9 mouse cellular contexts compared by ENCODE assay signal in genomic region chr9:32607218-32607617, GRCm38 (mm10). TPM values are rescaled to one million over a fixed set of nuclear protein-coding genes. Genes with fewer than 3 reads are reported as not detected.
DNase-seq lines count a peak whose midpoint lies in the region; ATAC-seq lines count a peak whose summit lies in the region.
"Had no signal": no experiment of that assay in that cellular context is flagged by ENCODE, and none has a peak within 500 bp of the region (broad histone marks: within the 10 kb centered on the region; RNA-seq: fewer than 3 reads in every experiment).

No protein-coding gene starts in this region.

- H3K27me3 ChIP-seq in kidney, embryonic 16.5 days (ENCODE audit: insufficient read depth, low read length) = no peaks in the 10 kb centered on the region
- H3K27me3 ChIP-seq in liver, embryonic 16.5 days (ENCODE audit: control insufficient read depth, insufficient read depth, low read depth, low read length) = no peaks in the 10 kb centered on the region

- no peak overlapping the region for H3K4me2 ChIP-seq in kidney, embryonic 16.5 days (replicated peaks; ENCODE audit: low read depth, low read length)
- peak overlapping the region; percentile 55 for H3K4me2 ChIP-seq in liver, embryonic 16.5 days (ENCODE audit: low read depth, low read length)

- no peaks in the 10 kb centered on the region for H3K9me3 ChIP-seq in kidney, embryonic 16.5 days (ENCODE audit: low read length)
- H3K9me3 ChIP-seq in liver, embryonic 16.5 days (replicated peaks; ENCODE audit: control insufficient read depth, low read length) = no peaks in the 10 kb centered on the region

- no peak overlapping the region for H3K4me3 ChIP-seq in kidney, embryonic 16.5 days (ENCODE audit: low read length)
- peak overlapping the region; percentile 29 for H3K4me3 ChIP-seq in liver, embryonic 16.5 days (ENCODE audit: low read depth, low read length)
- H3K4me3 ChIP-seq: myocyte had no signal

- ATAC-seq in kidney, embryonic 16.5 days (ENCODE audit: low FRiP score, low TSS enrichment) = peak; percentile 8; the same call in 1 of the 2 replicates
- peak; percentile 96 for ATAC-seq in liver, embryonic 16.5 days (ENCODE audit: low read depth)
- no peak for ATAC-seq in granulocyte monocyte progenitor cell, adult 5-6 weeks (replicated peaks; ENCODE audit: poor library complexity, severe bottlenecking)
- ATAC-seq: forebrain, embryonic 14.5 days had no signal

- H3K27ac ChIP-seq in kidney, embryonic 16.5 days (ENCODE audit: low read length) = no peak overlapping the region
- peak overlapping the region; percentile 80 for H3K27ac ChIP-seq in liver, embryonic 16.5 days (ENCODE audit: low read length)

- H3K4me1 ChIP-seq in kidney, embryonic 16.5 days (ENCODE audit: insufficient read depth, low read length) = peaks cover 15% of the 10 kb centered on the region
- peaks cover 52% of the 10 kb centered on the region for H3K4me1 ChIP-seq in liver, embryonic 16.5 days (ENCODE audit: control insufficient read depth, low read depth, low read length)

- 28% methylated on average over 7 of the region's 7 CpGs for WGBS in kidney, embryonic 16.5 days
- WGBS in liver, embryonic 16.5 days (ENCODE audit: insufficient replicate concordance) = 12% methylated on average over 7 of the region's 7 CpGs

- DNase-seq in kidney, postnatal 14 days = no peak
- peak; percentile 88 for DNase-seq in MEL-GATA-1-ER (ENCODE audit: extremely low read depth, low read depth)
- DNase-seq in embryo, embryonic 11.5 days (ENCODE audit: low read depth, low spot score) = peak; percentile 32
- DNase-seq in urinary bladder, postnatal 36 days (ENCODE audit: low spot score in 2 of 2) = no peak

- H3K36me3 ChIP-seq in kidney, embryonic 16.5 days (ENCODE audit: insufficient read depth, low read length) = no peaks in the 10 kb centered on the region
- no peaks in the 10 kb centered on the region for H3K36me3 ChIP-seq in liver, embryonic 16.5 days (ENCODE audit: control insufficient read depth, insufficient read depth)

- no peak overlapping the region for H3K9ac ChIP-seq in kidney, embryonic 16.5 days (replicated peaks; ENCODE audit: low read length)
- H3K9ac ChIP-seq in liver, embryonic 16.5 days (ENCODE audit: low read depth, low read length) = peak overlapping the region; percentile 53

RNA-seq across cellular contexts. Expression of gene Ets1, which starts 28.8 kb away (rescaled TPM):
- 76.2 and 80.2 TPM in 2 replicates for polyA plus RNA-seq in kidney, embryonic 16.5 days (2015; fragmentation: Nextera tagmentation; extraction: Ambion mirVana)
- polyA plus RNA-seq in liver, embryonic 16.5 days (2015; fragmentation: Nextera tagmentation; extraction: Ambion mirVana) = 15.9 and 16.5 TPM in 2 replicates
- total RNA-seq in granulocyte monocyte progenitor cell, adult 5-6 weeks (2014; fragmentation: Nextera tagmentation) = 3.9 and 5.2 TPM in 2 replicates
- 8.2 and 8.5 TPM in 2 replicates for total RNA-seq in granulocyte monocyte progenitor cell, adult 5-6 weeks (2017)

Comparison
In these comparisons a context has a peak if more than half of its experiments do, and no peak if none do; other contexts are left out.
1. DNase-seq: peak in MEL-GATA-1-ER (single experiment) and embryo, embryonic 11.5 days (single experiment); none in kidney, postnatal 14 days (single experiment) and urinary bladder, postnatal 36 days (0 of 2).